Mouse (Mus musculus): Measurements from ENCODE around the gene Prkg1.

- TF ChIP-seq TAL1 (conservative IDR thresholded peaks at IDR 0.05; ENCODE audit: low read depth, low read length) (peak; percentile 80), CTCF (IDR thresholded peaks at IDR 0.05; ENCODE audit: low read depth, low read length) (no peak), GATA1 (IDR thresholded peaks at IDR 0.05; ENCODE audit: borderline replicate concordance, low read length) (no peak), POLR2AphosphoS5 (IDR thresholded peaks at IDR 0.05; ENCODE audit: insufficient replicate concordance, low read depth, low read length) (no peak)
These were observed 863.8 kb downstream of the Prkg1 start for GRCm38 (mm10) chr19:30901025-30901424.
